Mouse (Mus musculus) C2C12 (cell line): Measurements from ENCODE around the gene B230104I21Rik.

ENCODE experiments used
- CTCF ChIP-seq: IDR thresholded peaks from one replicate; pipeline ENCODE4 v1.5.1; 2011; ENCODE audit not compliant: control insufficient read depth, insufficient read depth, insufficient read length
- FOSL1 ChIP-seq: IDR thresholded peaks from one replicate; pipeline ENCODE4 v1.8.0; 2011; ENCODE audit warnings: mild to moderate bottlenecking, low read length; ENCODE audit not compliant: poor library complexity, insufficient read depth, severe bottlenecking
- MAX ChIP-seq: IDR thresholded peaks from one replicate; pipeline ENCODE4 v1.6.1; 2011; ENCODE audit warnings: mild to moderate bottlenecking, control low read depth
- MYOD1 ChIP-seq: IDR thresholded peaks from one replicate; pipeline ENCODE4 v1.6.1; 2011; ENCODE audit warnings: low read depth; ENCODE audit not compliant: control insufficient read depth, insufficient read length
- MYOG ChIP-seq: IDR thresholded peaks from one replicate; pipeline ENCODE4 v1.6.1; 2011; ENCODE audit not compliant: control insufficient read depth, insufficient read length; ENCODE audit errors: extremely low read depth
- USF1 ChIP-seq: IDR thresholded peaks from one replicate; pipeline ENCODE4 v1.6.1; 2011; ENCODE audit warnings: low read depth, mild to moderate bottlenecking, control low read depth, moderate library complexity

DNA sequence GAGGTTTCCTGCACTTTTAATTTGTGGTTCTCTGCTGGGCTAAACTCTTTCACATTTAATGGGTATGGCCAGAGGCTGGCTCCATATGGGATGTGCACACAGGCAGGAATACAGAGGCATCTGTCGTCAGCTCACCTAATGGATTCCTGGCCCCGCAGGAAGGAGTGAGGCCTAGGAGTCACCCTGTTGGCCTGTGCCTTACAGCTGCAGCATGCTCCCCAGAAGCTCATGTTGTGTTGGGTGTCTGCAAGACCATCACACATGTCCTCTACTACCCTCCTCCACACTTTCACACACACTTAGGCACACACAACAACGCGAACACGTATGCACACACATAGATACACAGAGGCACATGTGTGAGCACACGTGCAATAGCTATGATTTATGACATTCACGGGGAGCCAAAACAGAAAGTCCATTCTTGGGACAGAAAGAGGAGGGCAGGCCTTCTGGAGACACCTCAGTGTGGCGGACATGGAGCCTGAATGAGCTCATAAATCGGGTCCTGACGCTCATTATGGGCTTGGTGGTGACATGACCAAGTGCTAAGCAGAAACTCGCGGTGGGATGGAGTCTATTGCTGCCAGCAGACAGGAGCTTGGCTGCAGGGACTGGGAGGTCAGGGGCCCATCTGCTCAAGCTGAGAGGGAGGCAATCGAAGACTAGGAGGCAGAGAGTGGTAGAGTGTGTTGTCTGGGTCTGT is 35.8 kb downstream of the B230104I21Rik start:
- no peak for TF ChIP-seq CTCF
- TF ChIP-seq USF1 = no peak
- no peak for TF ChIP-seq FOSL1
- TF ChIP-seq MYOD1 = no peak
- no peak for TF ChIP-seq MAX
- no peak for TF ChIP-seq MYOG
